Mouse (Mus musculus) liver (tissue): ENCODE results near the gene Chp2.
"Not testable (repeated sequence)": the region's sequence is repeated elsewhere in the genome, so short reads cannot be mapped to it uniquely, and the experiment has no call there.

Experiments
- DNase-seq: peaks from one replicate; pipeline ENCODE4 v3.0.0-alpha.2; 2020; ENCODE audit warnings: mixed read lengths

The Chp2 gene

GRCm38 (mm10) chr7:122219315-122219801 lies at the start of gene Chp2:
Chp2 (plus strand) TSS chr7:122219496.
- DNase-seq: peak; percentile 25

DNA sequence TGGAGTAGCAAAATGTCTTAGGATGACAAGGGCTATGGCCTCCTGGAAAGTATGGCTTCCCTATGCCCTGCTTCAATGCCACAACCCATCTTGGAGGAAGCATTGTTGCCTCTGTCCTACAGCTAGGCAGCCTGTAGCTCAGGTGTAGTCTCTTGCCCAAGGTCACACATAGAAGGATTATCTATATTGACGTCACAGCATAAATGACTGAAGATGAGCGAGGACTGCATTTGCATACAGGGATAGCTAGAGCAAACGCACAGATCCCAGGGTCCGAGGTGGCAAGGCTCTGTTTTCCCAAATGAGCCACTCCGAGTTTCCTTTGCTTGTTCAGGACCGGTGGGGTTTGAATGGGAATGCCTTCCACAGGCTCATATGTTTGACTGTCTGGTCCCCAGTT lies 48.6 kb upstream of the Chp2 start:
- no peak for DNase-seq

- no peak for DNase-seq
Measured at GRCm38 (mm10) chr7:122171613-122172012, 47.7 kb upstream of the Chp2 start.

DNA sequence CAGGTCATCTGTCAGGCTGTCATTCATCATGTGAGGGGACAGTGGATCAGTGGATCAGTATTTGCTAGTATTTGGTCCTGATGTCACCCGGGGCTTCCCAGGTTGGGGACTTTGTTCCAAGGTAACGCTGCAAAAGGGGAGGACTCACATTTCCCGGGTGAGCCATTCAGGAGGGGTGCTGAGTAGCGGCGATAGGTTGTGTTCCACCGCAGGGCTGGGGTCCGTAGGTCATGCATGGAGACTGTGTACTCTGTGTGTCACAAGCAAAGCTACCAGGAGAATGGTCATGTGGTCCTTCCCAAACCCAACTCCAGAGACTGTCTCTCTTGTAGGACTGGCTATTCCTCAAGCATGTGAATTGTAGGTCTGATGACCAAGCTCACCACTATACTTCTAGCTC lies 38.6 kb upstream of the Chp2 start:
- no peak for DNase-seq

- no peak for DNase-seq
Measured at GRCm38 (mm10) chr7:122184569-122184968, 34.7 kb upstream of the Chp2 start.

DNA sequence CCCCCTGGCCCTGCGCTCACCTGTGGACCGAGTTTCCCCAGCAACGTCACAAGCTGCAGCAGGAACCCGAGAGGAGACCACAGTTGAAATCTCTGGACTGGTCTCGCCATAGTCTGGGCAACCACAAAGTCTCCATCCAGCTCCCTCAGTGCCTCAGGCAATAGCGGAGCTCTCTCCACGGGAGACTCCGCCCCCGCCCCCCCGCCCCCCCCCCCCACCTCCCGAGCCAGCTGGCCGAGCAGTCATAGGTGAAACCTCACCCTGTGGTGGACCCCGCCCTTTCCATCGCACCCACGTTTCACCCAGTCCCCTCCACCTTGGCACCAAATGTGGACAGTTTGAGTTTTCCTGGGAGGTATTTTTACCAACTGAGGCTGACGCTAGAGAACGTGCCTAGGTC lies 33.3 kb upstream of the Chp2 start, which contains the start of gene Ern2:
Gene Ern2 (minus strand): TSS at position 165 of the 400 bp plus-strand sequence.
- DNase-seq: no peak

- peak; percentile 66 for DNase-seq
Measured at GRCm38 (mm10) chr7:122189484-122189883, 29.8 kb upstream of the Chp2 start.

DNA sequence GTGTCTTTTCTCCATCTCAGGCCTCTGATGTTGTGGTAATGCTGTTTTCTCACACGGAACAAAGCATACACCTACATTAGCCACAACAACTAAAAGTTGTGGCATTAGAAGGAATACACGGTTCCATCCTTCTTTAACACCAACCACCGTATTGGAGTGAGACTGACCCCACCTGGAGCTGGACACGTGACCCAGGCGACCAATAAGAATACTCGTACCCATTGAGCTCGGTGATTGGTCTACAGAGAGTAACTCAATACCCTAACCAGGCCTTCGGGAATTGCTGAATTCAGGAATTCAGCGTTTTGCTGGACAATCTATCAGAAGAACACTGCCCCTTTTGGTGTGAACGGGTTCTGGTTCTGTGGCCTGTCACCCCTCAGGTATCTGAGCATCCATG lies 28.2 kb upstream of the Chp2 start:
- DNase-seq: no peak

GRCm38 (mm10) chr7:122193919-122194318 lies 25.4 kb upstream of the Chp2 start:
- no peak for DNase-seq

- no peak for DNase-seq
Measured at GRCm38 (mm10) chr7:122196771-122197170, 22.5 kb upstream of the Chp2 start.

DNA sequence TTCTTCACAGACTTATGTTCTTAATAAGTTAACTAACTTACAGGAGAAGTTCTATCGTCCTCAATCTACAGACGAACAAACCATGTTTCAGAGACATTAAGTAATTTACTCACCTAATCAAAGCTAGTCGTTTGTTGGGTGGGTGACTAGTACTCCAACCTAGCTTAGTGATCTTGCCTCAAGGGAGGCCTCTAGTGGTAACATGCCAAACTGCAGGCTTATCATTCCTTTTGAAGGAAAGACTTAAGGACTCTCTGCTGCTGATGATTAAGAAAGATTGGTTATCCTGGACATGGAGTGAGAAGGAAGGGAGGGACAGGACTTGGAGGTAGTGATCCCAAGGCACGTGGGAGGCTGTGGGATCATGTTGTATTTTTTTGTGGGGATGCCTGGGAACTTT lies 22.0 kb upstream of the Chp2 start:
- peak; percentile 59 for DNase-seq

- no peak for DNase-seq
Measured at GRCm38 (mm10) chr7:122199296-122199695, 20.0 kb upstream of the Chp2 start.

GRCm38 (mm10) chr7:122203936-122204335 lies 15.4 kb upstream of the Chp2 start:
- no peak for DNase-seq

DNA sequence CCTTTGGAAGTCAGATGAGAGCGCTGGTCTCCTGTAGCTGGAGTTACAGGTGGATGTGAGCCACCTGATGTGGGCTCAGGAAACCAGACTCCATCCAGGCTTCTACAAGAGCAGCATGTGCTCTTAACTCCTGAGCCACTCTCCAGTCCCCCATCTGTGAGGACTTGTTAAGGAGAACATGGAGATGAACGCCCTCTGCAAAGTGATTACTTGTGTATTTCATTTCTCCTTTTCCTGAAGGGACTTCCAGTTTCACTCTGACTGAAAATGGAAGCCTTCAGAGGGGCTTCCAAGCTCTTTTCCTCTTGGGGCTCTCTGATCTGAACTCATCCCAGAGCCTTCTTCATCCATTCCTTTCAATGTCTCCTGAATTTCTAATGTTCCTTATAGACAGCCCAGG lies 13.2 kb upstream of the Chp2 start:
- no peak for DNase-seq

GRCm38 (mm10) chr7:122208276-122209021 lies 10.8 kb upstream of the Chp2 start:
- DNase-seq: no peak

DNA sequence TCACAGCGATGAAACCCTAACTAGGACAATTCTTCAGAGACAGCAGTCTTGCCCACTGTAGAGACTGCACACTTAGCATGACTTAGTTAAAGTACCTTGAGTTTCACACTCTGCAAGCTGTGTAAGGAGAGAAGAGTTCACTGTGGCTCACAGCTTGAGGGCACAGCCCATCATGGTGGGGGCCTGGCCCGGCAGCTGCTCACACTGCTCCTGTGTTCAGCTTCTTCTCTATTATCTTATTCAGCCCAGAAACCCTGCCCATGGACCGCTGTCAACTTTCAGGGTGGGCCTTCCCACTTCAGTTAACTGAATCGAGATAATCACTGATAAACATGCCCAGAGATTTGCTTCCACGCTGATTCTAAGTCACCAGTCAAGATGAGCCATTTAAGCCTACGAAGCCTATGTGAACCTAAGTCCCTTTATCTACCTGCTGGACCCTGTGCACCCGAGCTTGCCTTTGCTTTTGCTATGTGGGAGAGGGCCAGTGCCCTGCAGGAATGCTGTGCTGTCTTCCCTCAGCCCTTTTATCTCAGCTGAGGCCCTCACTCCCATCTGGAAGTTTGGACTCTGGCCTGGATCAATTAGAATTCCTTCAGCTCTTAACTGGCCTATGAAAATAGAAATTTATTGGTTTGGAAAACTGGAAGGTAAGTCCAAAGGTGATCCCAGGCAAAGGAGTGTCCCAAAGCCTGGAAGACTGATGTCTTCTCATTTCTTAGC lies 6.9 kb downstream of the Chp2 start:
- no peak for DNase-seq

GRCm38 (mm10) chr7:122226744-122227143 lies 7.4 kb downstream of the Chp2 start:
- no peak for DNase-seq

DNA sequence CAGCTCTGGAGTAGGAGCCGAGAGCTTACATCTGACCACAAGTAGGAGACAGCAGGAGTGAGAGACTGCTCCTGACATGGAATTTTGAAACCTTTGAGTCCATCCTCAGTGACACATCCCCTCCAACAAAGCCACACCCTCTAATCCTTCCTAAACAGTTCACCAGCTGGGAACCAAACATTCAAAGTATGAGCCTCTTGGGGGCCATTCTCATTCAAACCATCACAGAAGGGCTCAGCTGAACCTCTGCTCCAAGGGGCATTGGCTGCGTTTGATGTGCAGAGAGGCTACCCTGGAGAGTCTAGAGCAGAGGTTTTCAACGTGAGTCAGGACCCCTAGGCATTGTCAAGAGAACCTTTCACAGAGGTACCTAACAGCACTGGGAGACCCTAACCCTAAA lies 10.0 kb downstream of the Chp2 start:
- DNase-seq: no peak

GRCm38 (mm10) chr7:122229916-122230315 lies 10.6 kb downstream of the Chp2 start:
- DNase-seq: no peak

DNA sequence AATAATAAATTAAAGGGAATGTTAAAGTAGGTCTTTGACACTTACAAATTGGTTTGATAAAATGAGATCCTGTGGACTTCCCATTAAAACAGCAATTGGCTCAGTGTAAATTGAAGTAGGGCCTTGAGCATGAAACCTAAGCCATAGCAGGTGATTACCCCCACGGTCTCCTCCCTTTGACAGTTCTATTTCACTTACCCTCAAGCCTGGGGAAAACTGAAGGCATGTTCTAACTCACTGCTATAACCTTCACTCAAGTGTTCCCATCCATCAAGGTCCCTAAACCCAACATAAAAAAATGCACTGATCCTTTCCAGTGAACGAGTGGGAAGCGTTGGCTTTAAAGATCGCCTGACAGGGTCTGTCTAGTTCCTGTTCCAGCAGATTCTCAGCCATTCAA lies 11.6 kb downstream of the Chp2 start:
- no peak for DNase-seq

GRCm38 (mm10) chr7:122238939-122239338 lies 19.6 kb downstream of the Chp2 start:
- no peak for DNase-seq

GRCm38 (mm10) chr7:122240413-122241119 lies 21.3 kb downstream of the Chp2 start:
- no peak for DNase-seq

DNA sequence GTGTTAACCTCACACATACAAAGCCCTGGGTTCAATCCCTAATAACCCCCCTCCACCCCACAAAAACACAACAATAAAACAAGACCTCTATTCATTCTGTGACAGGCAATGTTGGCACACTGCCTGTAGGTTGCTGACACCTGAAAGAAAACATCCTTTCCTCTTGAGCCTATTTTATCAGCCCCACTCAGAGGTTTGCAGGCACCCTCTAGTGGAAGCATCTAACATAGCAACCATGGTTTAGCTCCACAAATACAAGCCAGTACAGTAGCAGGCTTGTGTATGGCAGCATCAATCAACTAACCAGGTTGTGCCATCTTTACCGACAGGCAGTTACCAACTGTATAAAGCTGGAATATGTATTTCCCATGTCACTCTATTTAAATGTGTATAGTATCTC lies 23.0 kb downstream of the Chp2 start:
- no peak for DNase-seq

DNA sequence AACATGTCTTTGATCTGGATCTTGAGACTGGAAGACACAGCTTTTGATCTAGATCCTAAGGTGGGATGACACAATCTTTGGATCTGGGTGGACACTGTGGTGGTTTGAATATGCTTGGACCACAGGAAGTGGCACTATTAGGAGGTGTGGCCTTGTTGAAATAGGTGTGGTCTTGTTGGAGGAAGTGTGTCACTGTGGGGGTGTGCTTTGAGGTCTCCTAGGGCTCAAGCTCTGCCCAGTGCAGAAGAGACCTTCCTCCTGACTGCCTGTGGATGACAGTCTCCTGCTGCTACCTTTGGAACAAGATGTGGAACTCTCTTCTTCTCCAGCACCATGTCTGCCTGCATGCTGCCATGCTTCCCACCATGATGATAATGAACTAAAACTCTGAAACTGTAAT lies 23.4 kb downstream of the Chp2 start:
- DNase-seq: not testable (repeated sequence)
